Mouse (Mus musculus) limb, embryonic 11.5 days (tissue): ENCODE results near the gene Syne1. TPM values are rescaled to one million over a fixed set of nuclear protein-coding genes. Genes with fewer than 3 reads are reported as not detected.

Source experiments
- ATAC-seq: fragments of 200-750 bp; cut with Nextera tagmentation; 2 replicates; pipeline ENCODE4 v1.8.0; 2017; ENCODE audit warnings: low read depth; ENCODE audit not compliant: insufficient number of reproducible peaks, low FRiP score, low TSS enrichment
- DNase-seq: peaks from one replicate; pipeline ENCODE4 v3.0.0-alpha.2; 2015; ENCODE audit warnings: low spot score
- H3K27ac ChIP-seq: fragments of 300-500 bp; sonication (generic); replicated peaks from 2 replicates; pipeline ENCODE4 v1.5.1; 2014; ENCODE audit warnings: low read depth, mild to moderate bottlenecking, low read length
- H3K27me3 ChIP-seq: fragments of 300-500 bp; sonication (generic); 2 replicates; pipeline ENCODE4 v1.6.1; 2014; ENCODE audit warnings: mild to moderate bottlenecking, low read length, mixed read lengths; ENCODE audit not compliant: control insufficient read depth, insufficient read depth
- H3K36me3 ChIP-seq: fragments of 300-500 bp; sonication (generic); 2 replicates; pipeline ENCODE4 v1.6.1; 2014; ENCODE audit warnings: mild to moderate bottlenecking, low read length, moderate library complexity, mixed read lengths; ENCODE audit not compliant: control insufficient read depth, insufficient read depth
- H3K4me1 ChIP-seq: fragments of 300-500 bp; sonication (generic); 2 replicates; pipeline ENCODE4 v1.6.1; 2014; ENCODE audit warnings: low read length, mixed read lengths; ENCODE audit not compliant: control insufficient read depth, insufficient read depth
- H3K4me2 ChIP-seq: fragments of 300-500 bp; sonication (generic); 2 replicates; pipeline ENCODE4 v1.6.1; 2014; ENCODE audit warnings: low read depth, mild to moderate bottlenecking, moderate library complexity; ENCODE audit not compliant: severe bottlenecking
- H3K4me3 ChIP-seq: fragments of 300-500 bp; sonication (generic); 2 replicates; pipeline ENCODE4 v1.5.1; 2014; ENCODE audit warnings: low read depth, low read length
- H3K9ac ChIP-seq: fragments of 300-500 bp; sonication (generic); 2 replicates; pipeline ENCODE4 v1.6.1; 2014; ENCODE audit warnings: mild to moderate bottlenecking, low read length
- H3K9me3 ChIP-seq: fragments of 300-500 bp; sonication (generic); 2 replicates; pipeline ENCODE4 v1.6.1; 2016; ENCODE audit warnings: low read length; ENCODE audit not compliant: control insufficient read depth
- WGBS: fragments of 180-500 bp; shearing (Covaris S2); extraction: QIAGEN DNeasy Blood & Tissue Kit; methylation state at CpG from one replicate; pipeline ENCODE4 v1.1.7; 2014; 5-methylcytosine and 5-hydroxymethylcytosine counted together
- polyA plus RNA-seq: library from polyadenylated mRNA; unstranded; fragments of >200 nt; fragmentation: Nextera tagmentation; extraction: Ambion mirVana; gene quantifications from 2 replicates; pipeline ENCODE4 v1.2.1, GENCODE M21; 2014

Gene Syne1
- polyA plus RNA-seq, 1 experiment from 2014 or later = 2.8 TPM

DNA sequence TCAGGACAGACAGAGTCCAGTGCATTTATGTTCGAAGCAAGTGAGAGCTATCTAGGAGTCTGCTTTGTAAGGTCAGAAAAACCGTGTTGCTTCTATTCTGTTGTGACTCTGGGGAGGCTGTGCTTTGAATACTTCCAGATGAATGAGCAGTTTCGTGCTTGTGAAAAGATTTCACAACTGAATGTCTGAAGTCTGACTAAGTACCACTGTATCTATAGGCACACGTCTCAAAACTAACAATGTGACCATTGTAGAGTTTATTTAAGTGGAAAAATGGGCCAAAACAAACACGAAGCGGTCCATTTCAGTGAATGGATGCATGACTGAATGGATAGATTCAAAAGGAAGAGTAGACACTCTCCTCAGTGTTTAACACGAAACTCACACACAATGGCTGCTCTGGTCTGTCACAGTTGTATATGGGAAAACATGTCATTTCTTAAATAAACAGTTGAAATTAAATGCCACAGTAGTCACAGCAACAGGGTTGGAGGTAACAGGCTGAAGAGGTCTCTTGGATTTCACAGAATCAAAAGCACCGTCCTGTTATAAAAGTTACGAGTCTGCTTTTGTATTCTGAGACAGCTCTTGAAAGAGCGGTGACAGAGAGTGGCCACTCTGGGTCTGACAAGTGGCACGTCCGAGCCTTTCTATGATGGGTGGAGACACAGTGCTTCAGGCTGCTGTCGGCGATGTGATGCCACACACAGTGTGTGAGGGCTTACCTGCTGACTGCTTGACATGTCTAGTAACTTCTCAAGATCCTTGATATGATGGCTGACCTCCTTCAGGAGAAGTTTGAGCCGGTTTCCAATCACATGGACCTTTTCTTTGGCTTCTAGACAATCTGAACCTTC lies 518.9 kb downstream of the Syne1 start:
- Histone ChIP-seq H3K4me1 (no peaks in the 10 kb centered on the region), H3K9me3 (no peaks in the 10 kb centered on the region), H3K27ac (no peak overlapping the region), H3K36me3 (no peaks in the 10 kb centered on the region), H3K4me2 (no peak overlapping the region), H3K27me3 (no peaks in the 10 kb centered on the region), H3K4me3 (no peak overlapping the region), H3K9ac (no peak overlapping the region)
- WGBS = 88% methylated on average over 15 of the region's 15 CpGs
- DNase-seq = no peak
- ATAC-seq = no peak

DNA sequence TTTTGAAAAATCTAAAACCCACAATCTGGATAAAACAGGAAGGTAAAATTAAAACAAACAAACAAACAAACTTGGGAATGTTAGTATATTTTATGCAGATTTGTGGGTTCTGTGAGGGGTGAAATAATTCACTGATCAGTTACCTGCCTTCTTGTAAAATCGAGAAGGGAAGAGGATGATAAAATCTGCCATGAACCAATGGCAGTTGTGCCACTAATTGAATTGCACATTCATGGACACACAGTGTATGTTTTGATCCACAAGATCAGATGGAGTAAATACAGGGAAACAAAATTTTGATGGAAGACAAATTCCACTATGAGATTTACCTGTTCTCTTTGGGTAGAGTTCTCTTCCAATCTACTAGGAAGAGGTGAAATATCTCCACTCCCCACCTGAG lies 521.4 kb downstream of the Syne1 start:
- Histone ChIP-seq H3K27me3 (no peaks in the 10 kb centered on the region), H3K27ac (no peak overlapping the region), H3K36me3 (no peaks in the 10 kb centered on the region), H3K4me1 (no peaks in the 10 kb centered on the region), H3K4me3 (no peak overlapping the region), H3K9me3 (no peaks in the 10 kb centered on the region), H3K9ac (no peak overlapping the region), H3K4me2 (no peak overlapping the region)
- ATAC-seq (no peak), DNase-seq (no peak)
- WGBS = 92% methylated on average over 1 of the region's 1 CpGs

DNA sequence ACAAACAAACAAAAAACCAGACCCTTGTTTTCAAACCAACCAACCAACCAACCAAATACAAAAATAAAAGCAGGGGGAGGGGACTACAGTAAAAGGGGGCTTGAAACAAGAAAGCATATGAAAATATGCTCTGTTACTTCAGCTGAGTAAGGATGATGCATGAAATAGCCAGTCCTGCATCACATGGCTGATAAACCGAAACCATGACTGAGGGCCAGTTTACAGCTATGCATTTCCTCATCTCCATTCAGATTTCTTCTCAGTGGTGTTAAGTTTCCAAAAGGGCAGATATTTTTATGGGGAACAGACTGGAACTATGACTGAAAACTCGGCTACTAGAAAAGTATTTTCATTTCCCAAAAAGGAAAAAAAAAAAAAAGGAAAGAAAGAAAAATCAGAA lies 522.1 kb downstream of the Syne1 start:
- Histone ChIP-seq H3K27ac (no peak overlapping the region), H3K4me3 (no peak overlapping the region), H3K27me3 (no peaks in the 10 kb centered on the region), H3K9ac (no peak overlapping the region), H3K4me2 (no peak overlapping the region), H3K9me3 (no peaks in the 10 kb centered on the region), H3K36me3 (no peaks in the 10 kb centered on the region), H3K4me1 (no peaks in the 10 kb centered on the region)
- no peak for ATAC-seq
- no peak for DNase-seq
- 69% methylated on average over 2 of the region's 2 CpGs for WGBS

DNA sequence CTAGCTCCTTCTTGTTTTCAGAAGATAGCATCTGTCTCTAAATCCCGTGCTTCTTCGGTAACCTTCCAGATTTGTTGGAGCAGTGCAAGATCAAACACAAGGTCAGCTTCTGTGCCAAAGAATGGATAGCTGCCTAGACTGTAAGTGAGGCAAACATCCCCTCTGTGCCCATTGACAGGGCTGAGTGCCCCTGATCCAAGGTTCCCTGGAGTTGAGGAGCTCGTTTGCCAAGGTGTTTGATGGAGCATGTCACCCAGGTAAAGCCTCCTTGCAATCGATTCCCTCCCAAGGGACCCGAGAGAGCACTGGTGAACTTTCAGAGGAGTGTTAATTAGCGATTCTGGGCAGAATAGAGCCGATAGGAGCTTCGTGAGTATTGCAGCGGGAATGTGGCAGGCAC lies 523.0 kb downstream of the Syne1 start:
- H3K27me3 ChIP-seq = no peaks in the 10 kb centered on the region
- WGBS = 84% methylated on average over 9 of the region's 9 CpGs
- no peaks in the 10 kb centered on the region for H3K4me1 ChIP-seq
- no peak overlapping the region for H3K4me3 ChIP-seq
- H3K9me3 ChIP-seq = no peaks in the 10 kb centered on the region
- H3K36me3 ChIP-seq = no peaks in the 10 kb centered on the region
- no peak overlapping the region for H3K27ac ChIP-seq
- no peak for ATAC-seq
- H3K9ac ChIP-seq = no peak overlapping the region
- no peak for DNase-seq
- no peak overlapping the region for H3K4me2 ChIP-seq

DNA sequence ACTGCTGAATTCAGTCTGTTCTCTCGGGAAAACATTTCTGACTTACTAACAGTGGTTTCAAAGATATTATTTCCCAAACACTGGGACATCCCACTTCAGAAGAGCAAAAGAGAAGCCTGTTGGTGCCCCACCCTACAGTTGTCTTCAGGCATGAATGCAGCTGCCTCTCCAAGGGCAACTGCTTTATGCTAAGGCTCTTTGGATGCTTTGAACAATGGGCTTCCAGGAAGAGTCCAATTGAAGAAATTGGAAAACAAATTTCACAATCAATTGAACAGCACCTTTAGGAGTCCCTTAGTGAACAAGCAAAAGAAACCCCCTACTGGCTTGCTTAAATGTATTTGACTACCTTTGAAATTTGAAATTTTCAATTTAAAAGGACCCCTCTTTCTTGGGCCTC lies 524.1 kb downstream of the Syne1 start:
- no peak for DNase-seq
- Histone ChIP-seq H3K36me3 (no peaks in the 10 kb centered on the region), H3K9me3 (no peaks in the 10 kb centered on the region), H3K27me3 (no peaks in the 10 kb centered on the region), H3K27ac (no peak overlapping the region), H3K4me2 (no peak overlapping the region), H3K4me3 (no peak overlapping the region), H3K4me1 (no peaks in the 10 kb centered on the region), H3K9ac (no peak overlapping the region)
- WGBS = 90% methylated on average over 1 of the region's 1 CpGs
- ATAC-seq = no peak

DNA sequence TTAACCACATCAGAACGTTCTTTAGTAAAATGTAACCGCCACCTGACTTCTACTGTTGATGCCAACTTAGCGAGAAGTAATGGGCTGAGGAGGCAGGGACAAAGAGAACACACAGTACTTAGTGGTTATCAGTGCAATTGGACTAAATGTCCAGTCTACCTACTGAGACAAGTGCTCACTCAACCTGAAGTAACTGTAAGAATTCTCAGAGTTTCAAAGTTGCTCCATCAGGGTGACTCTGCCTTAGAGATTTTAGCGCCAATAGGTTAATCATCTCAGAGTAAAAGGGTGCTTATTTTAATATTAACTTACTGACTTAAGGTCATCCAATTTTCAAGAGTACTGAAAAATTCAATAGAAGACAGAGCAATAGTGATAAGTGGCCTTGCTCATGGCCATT lies 525.4 kb downstream of the Syne1 start:
- WGBS = 89% methylated on average over 4 of the region's 4 CpGs
- H3K4me3 ChIP-seq = no peak overlapping the region
- no peaks in the 10 kb centered on the region for H3K27me3 ChIP-seq
- H3K9me3 ChIP-seq = no peaks in the 10 kb centered on the region
- H3K27ac ChIP-seq = no peak overlapping the region
- no peaks in the 10 kb centered on the region for H3K4me1 ChIP-seq
- H3K36me3 ChIP-seq = no peaks in the 10 kb centered on the region
- no peak overlapping the region for H3K9ac ChIP-seq
- no peak for DNase-seq
- H3K4me2 ChIP-seq = no peak overlapping the region
- ATAC-seq = no peak

DNA sequence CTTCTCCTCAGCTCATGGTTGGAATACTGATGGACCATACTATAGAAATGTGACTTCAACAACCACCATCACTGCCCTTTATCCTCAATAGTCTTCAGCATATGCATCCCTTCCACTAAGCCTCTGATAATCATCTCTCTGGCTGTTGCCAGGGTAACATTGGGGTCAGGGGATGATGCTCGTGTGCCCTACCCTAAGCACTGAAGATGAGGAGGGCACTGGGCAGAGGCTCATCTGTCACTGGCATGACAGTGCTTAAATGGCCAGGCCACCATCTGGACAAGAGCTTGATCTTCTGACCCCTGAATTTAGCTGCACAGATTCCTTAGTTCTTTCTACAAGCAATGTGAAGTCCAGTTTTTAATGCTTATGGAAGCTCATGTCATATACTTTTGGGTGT lies 534.1 kb downstream of the Syne1 start:
- no peaks in the 10 kb centered on the region for H3K9me3 ChIP-seq
- no peaks in the 10 kb centered on the region for H3K27me3 ChIP-seq

DNA sequence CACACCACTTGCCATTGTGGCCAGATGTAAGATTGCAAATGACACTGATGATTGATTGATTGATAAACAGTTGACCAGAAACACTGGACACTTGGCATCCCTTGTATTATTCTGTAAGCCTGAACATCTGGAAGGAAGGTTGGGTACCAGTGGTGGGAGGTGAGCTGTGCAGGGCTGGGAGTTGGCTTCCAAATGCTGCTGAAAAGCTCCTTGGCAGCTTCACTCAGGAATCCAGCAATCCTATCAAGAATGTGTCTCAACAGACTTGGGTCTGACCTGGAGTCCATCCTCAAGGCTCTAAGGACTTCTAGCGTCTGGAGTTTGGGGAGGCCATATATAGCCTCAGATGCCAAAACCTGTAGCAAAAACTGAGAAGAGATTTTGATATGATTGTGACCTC lies 536.3 kb downstream of the Syne1 start:
- H3K36me3 ChIP-seq = no peaks in the 10 kb centered on the region
- H3K9me3 ChIP-seq = no peaks in the 10 kb centered on the region
- no peak overlapping the region for H3K4me2 ChIP-seq
- H3K4me1 ChIP-seq = no peaks in the 10 kb centered on the region
- H3K27ac ChIP-seq = no peak overlapping the region
- no peak overlapping the region for H3K4me3 ChIP-seq
- H3K27me3 ChIP-seq = no peaks in the 10 kb centered on the region
- DNase-seq (no peak), ATAC-seq (no peak)
- H3K9ac ChIP-seq = no peak overlapping the region
- WGBS = 86% methylated on average over 1 of the region's 1 CpGs

More for the DNA sequence above, 534.1 kb downstream of the Syne1 start:
- Histone ChIP-seq H3K27ac (no peak overlapping the region), H3K9ac (no peak overlapping the region), H3K4me1 (no peaks in the 10 kb centered on the region), H3K4me2 (no peak overlapping the region), H3K36me3 (no peaks in the 10 kb centered on the region), H3K4me3 (no peak overlapping the region)
- DNase-seq (no peak), ATAC-seq (no peak)
- 59% methylated on average over 1 of the region's 1 CpGs for WGBS

DNA sequence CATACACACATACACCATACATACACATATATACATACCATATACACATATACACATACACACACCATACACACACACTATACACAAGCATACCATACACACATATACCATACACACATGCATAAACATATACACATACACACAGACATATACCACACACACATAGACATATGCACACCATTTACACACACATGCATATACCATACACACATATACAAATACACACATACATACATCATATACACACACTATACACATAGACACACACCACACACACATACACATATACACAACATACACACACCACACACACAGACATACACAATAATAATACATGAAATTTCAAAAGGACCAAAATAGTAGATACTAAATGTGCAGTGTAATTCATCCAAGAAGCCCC lies 539.3 kb downstream of the Syne1 start:
- H3K4me3 ChIP-seq = no peak overlapping the region
- H3K4me1 ChIP-seq = 0 out of 2 replicates have a peak, but pooled peaks cover 2% of the 10 kb centered on the region
- H3K9me3 ChIP-seq = no peaks in the 10 kb centered on the region
- H3K27me3 ChIP-seq = no peaks in the 10 kb centered on the region
- H3K4me2 ChIP-seq = no peak overlapping the region
- H3K9ac ChIP-seq = no peak overlapping the region
- no peaks in the 10 kb centered on the region for H3K36me3 ChIP-seq
- H3K27ac ChIP-seq = no peak overlapping the region
- ATAC-seq (no peak), DNase-seq (no peak)
